Mouse (Mus musculus): ENCODE data around the gene Osbpl11.

GRCm38 (mm10) chr16:33288536-33288935 is 103.7 kb downstream of the Osbpl11 start:
- no peak for TF ChIP-seq CTCF (IDR thresholded peaks at IDR 0.05; ENCODE audit: low read depth)
- no peak for TF ChIP-seq EP300 (IDR thresholded peaks at IDR 0.05; ENCODE audit: low read depth)
